Mouse (Mus musculus) G1E (cell line): ENCODE measurements around the gene Hmg20b.

Experiments
- CTCF ChIP-seq: IDR thresholded peaks from 2 replicates; pipeline ENCODE4 v1.5.1; 2012; ENCODE audit warnings: low read depth, low read length, inconsistent platforms, mixed read lengths
- GATA1 ChIP-seq: IDR thresholded peaks from 2 replicates; pipeline ENCODE4 v1.6.1; 2012; ENCODE audit warnings: borderline replicate concordance, low read length, inconsistent platforms, mixed read lengths
- TAL1 ChIP-seq: conservative IDR thresholded peaks from 2 replicates; pipeline ENCODE4 v1.6.1; 2012; ENCODE audit warnings: low read depth, low read length, inconsistent platforms, mixed read lengths

DNA sequence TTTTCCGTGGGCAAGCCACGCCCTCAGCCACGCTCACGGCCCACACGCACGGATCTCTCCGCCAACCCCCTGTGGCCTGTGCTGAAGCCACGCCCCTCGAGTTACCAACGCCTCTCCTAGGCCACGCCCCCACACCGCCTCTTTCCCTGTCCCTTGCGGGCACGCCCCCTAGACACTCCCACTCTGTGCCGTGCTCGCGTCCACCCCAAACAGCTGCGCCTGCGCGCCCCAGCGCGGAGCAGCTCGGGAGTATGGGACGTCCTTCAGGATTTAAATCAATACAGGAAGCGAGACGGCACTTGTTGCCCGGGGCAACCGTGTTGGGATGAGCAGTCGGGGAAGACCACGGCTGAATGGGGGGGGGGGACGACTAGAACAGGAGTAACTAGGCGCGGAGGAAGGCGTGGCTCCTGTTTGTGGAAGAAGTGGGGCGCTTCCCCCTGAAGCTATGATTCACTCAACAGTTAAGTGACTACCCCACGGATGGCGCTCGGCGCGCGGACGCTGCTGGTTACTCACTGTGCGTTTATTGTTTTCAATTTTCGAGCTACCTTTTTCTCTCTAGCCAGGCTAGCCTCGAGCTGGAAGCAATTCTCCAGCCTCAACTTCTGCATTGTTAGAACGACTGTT lies 28.4 kb upstream of the Hmg20b start:
- no peak for TF ChIP-seq CTCF
- TF ChIP-seq TAL1, result no peak
- no peak for TF ChIP-seq GATA1
